ENCODE assay signal across 8 mouse cellular contexts in genomic region chr16:13256667-13257527, GRCm38 (mm10). TPM values are rescaled to one million over a fixed set of nuclear protein-coding genes. Genes with fewer than 3 reads are reported as not detected.
A peak's percentile ranks its signal among the peaks of the same experiment; 100 is the strongest.
DNase-seq lines count a peak whose midpoint lies in the region; ATAC-seq and TF ChIP-seq lines count a peak whose summit lies in the region.

No protein-coding gene starts in this region.

- intact Hi-C loops in heart, adult 2 months (cut with DNase I) = loop anchor here (1.0 to 5.0 kb wide), 3 partner anchors 75 to 100 kb away; no protein-coding TSS in a partner anchor
- intact Hi-C loops in heart, postnatal 36 days (cut with DNase I) = loop anchor here (2.0 kb wide), 2 partner anchors 96 to 100 kb away; no protein-coding TSS in a partner anchor

- TF ChIP-seq EP300 in heart, adult 2 months (IDR thresholded peaks at IDR 0.05; ENCODE audit: insufficient read depth, low read depth, low read length) = no peak

- H3K4me2 ChIP-seq in embryonic facial prominence, embryonic 11.5 days (ENCODE audit: low read depth, low read length) = peak overlapping the region; percentile 82
- H3K4me2 ChIP-seq in limb, embryonic 15.5 days = peak overlapping the region; percentile 78
- H3K4me2 ChIP-seq in myocyte (ENCODE audit: low read depth) = peak overlapping the region; percentile 87

- peak overlapping the region; percentile 98 for H3K9ac ChIP-seq in heart, adult 2 months (ENCODE audit: low read depth, low read length)
- peak overlapping the region; percentile 94 for H3K9ac ChIP-seq in embryonic facial prominence, embryonic 11.5 days (replicated peaks; ENCODE audit: low read length)
- peak overlapping the region; percentile 86 for H3K9ac ChIP-seq in limb, embryonic 15.5 days

- WGBS in heart, adult 2 months = 2% methylated on average over 64 of the region's 64 CpGs
- 7% methylated on average over 43 of the region's 64 CpGs for WGBS in embryonic facial prominence, embryonic 11.5 days
- 4% methylated on average over 62 of the region's 64 CpGs for WGBS in limb, embryonic 15.5 days

- peak overlapping the region; percentile 83 for H3K4me3 ChIP-seq in heart, adult 2 months
- H3K4me3 ChIP-seq in E14TG2a.4 (replicated peaks; ENCODE audit: low read length) (peak overlapping the region; percentile 94), myocyte (peak overlapping the region; percentile 59)
- peak overlapping the region; percentile 87 for H3K4me3 ChIP-seq in embryonic facial prominence, embryonic 11.5 days (ENCODE audit: low read depth, low read length)
- peak overlapping the region; percentile 83 for H3K4me3 ChIP-seq in limb, embryonic 15.5 days

- TF ChIP-seq POLR2A in heart, adult 2 months (IDR thresholded peaks at IDR 0.05; ENCODE audit: insufficient read depth, low read depth, low read length) = no peak
- no peak for TF ChIP-seq POLR2A in myocyte (IDR thresholded peaks at IDR 0.05; ENCODE audit: insufficient read length, low read depth)

- peaks cover 11% of the 10 kb centered on the region for H3K4me1 ChIP-seq in heart, adult 2 months (ENCODE audit: control insufficient read depth, insufficient read depth, low read length)
- peaks cover 40% of the 10 kb centered on the region for H3K4me1 ChIP-seq in E14TG2a.4 (replicated peaks; ENCODE audit: low read depth, low read length)
- H3K4me1 ChIP-seq in embryonic facial prominence, embryonic 11.5 days (ENCODE audit: control insufficient read depth, insufficient read depth, low read length) = no peaks in the 10 kb centered on the region
- peaks cover 23% of the 10 kb centered on the region for H3K4me1 ChIP-seq in limb, embryonic 15.5 days

- H3K79me2 ChIP-seq in heart, adult 2 months (replicated peaks; ENCODE audit: control insufficient read depth, insufficient read depth, low read length) = peaks cover 10% of the 10 kb centered on the region; the same call in 1 of the 2 replicates
- H3K79me2 ChIP-seq in myocyte (ENCODE audit: control insufficient read depth, insufficient read depth) = peaks cover 47% of the 10 kb centered on the region

- H3ac ChIP-seq in myocyte (ENCODE audit: control insufficient read depth, insufficient read length) = peak overlapping the region; percentile 62

- no peak for DNase-seq in heart, adult 2 months
- no peak for DNase-seq in heart, adult 11 months
- DNase-seq in embryonic facial prominence, embryonic 11.5 days (ENCODE audit: low spot score) = peak; percentile 33
- DNase-seq in heart, postnatal 36 days = peak; percentile 20 to 23
- DNase-seq in thymus, postnatal 25 days = peak; percentile 57

- no peaks in the 10 kb centered on the region for H3K27me3 ChIP-seq in heart, adult 2 months (ENCODE audit: control insufficient read depth, insufficient read depth, low read length)
- H3K27me3 ChIP-seq in E14TG2a.4 (ENCODE audit: insufficient read depth, low read length) (peaks cover 9% of the 10 kb centered on the region; the same call in 1 of the 2 replicates), myocyte (ENCODE audit: control insufficient read depth, insufficient read depth, insufficient read length) (no peaks in the 10 kb centered on the region)
- H3K27me3 ChIP-seq in embryonic facial prominence, embryonic 11.5 days (ENCODE audit: control insufficient read depth, insufficient read depth, low read length) = no peaks in the 10 kb centered on the region
- H3K27me3 ChIP-seq in limb, embryonic 15.5 days = no peaks in the 10 kb centered on the region

- no peak for TF ChIP-seq CTCF in heart, adult 2 months (IDR thresholded peaks at IDR 0.05)
- no peak for TF ChIP-seq CTCF in E14TG2a.4 (conservative IDR thresholded peaks at IDR 0.05; ENCODE audit: low read length)

- no peaks in the 10 kb centered on the region for H3K9me3 ChIP-seq in E14TG2a.4 (ENCODE audit: low read length)
- H3K9me3 ChIP-seq in embryonic facial prominence, embryonic 11.5 days (replicated peaks; ENCODE audit: control insufficient read depth, low read length) = no peaks in the 10 kb centered on the region
- no peaks in the 10 kb centered on the region for H3K9me3 ChIP-seq in limb, embryonic 15.5 days

- peak; percentile 81 for ATAC-seq in embryonic facial prominence, embryonic 11.5 days (replicated peaks; ENCODE audit: insufficient number of reproducible peaks, low FRiP score, low TSS enrichment, low read depth)
- ATAC-seq in limb, embryonic 15.5 days (ENCODE audit: insufficient number of reproducible peaks, low FRiP score, low TSS enrichment, low read depth) = peak; percentile 62

- peak overlapping the region; percentile 89 for H3K27ac ChIP-seq in heart, adult 2 months
- peak overlapping the region; percentile 77 for H3K27ac ChIP-seq in embryonic facial prominence, embryonic 11.5 days (replicated peaks; ENCODE audit: low read depth, low read length)
- H3K27ac ChIP-seq in limb, embryonic 15.5 days = peak overlapping the region; percentile 91

- peaks cover 4% of the 10 kb centered on the region; the same call in 1 of the 2 replicates for H3K36me3 ChIP-seq in heart, adult 2 months (ENCODE audit: control insufficient read depth, insufficient read depth, low read length)
- H3K36me3 ChIP-seq in E14TG2a.4 (ENCODE audit: insufficient read depth, low read length) (no peaks in the 10 kb centered on the region), myocyte (ENCODE audit: control insufficient read depth, insufficient read depth) (no peaks in the 10 kb centered on the region)
- no peaks in the 10 kb centered on the region for H3K36me3 ChIP-seq in embryonic facial prominence, embryonic 11.5 days (replicated peaks; ENCODE audit: control insufficient read depth, insufficient read depth, low read depth, low read length)
- no peaks in the 10 kb centered on the region for H3K36me3 ChIP-seq in limb, embryonic 15.5 days

TF ChIP-seq in myocyte, 11 proteins besides CTCF, POLR2A, EP300 and RAD21:
- TF ChIP-seq MAX (IDR thresholded peaks at IDR 0.05; ENCODE audit: low read depth) = no peak
- TF ChIP-seq POLR2AphosphoS2 (IDR thresholded peaks at IDR 0.05; ENCODE audit: insufficient read length, low read depth) = no peak
- TF ChIP-seq SRF (IDR thresholded peaks at IDR 0.05; ENCODE audit: control insufficient read depth, insufficient read length, low read depth) = no peak

RNA-seq across cellular contexts. Expression of gene Mrtfb, which starts 0.6 kb away (rescaled TPM):
- 10 to 100 TPM; 24.9 to 27.1 TPM for total RNA-seq in heart, adult 2 months (2021)
- 8.3 and 10.3 TPM in 2 replicates for polyA plus RNA-seq in heart, adult 2 months (2012; rRNA removed)
- 25.2 and 26.2 TPM in 2 replicates for polyA plus RNA-seq in embryonic facial prominence, embryonic 11.5 days (2014; fragmentation: Nextera tagmentation; extraction: Ambion mirVana)
- total RNA-seq in heart, postnatal 36 days (2021) = 10 to 100 TPM; 28.7 to 29.9 TPM
- 20.2 and 21.9 TPM in 2 replicates for polyA plus RNA-seq in limb, embryonic 15.5 days (2015; fragmentation: Nextera tagmentation; extraction: Ambion mirVana)
- 5.2 TPM for polyA plus RNA-seq in myocyte (2012; fragmentation: generic; extraction: Trizol)

Comparison
In these comparisons a context has a peak if more than half of its experiments do, and no peak if none do; other contexts are left out.
1. DNase-seq: peak in embryonic facial prominence, embryonic 11.5 days (single experiment), heart, postnatal 36 days (2 of 2) and thymus, postnatal 25 days (single experiment); none in heart, adult 2 months (0 of 2) and heart, adult 11 months (single experiment).
2. Peak in every context shown above with its lines, with median percentiles within 50 percentile points of each other: H3K27ac ChIP-seq, H3K4me3 ChIP-seq, H3K9ac ChIP-seq and H3K4me2 ChIP-seq.